Mouse (Mus musculus) stomach, postnatal 0 days (tissue): Measurements from ENCODE around the gene Rasgef1b.

Source experiments
- CTCF ChIP-seq: IDR thresholded peaks from 2 replicates; pipeline ENCODE4 v1.5.1; 2016; ENCODE audit warnings: antibody characterized with exemption, low read depth, mild to moderate bottlenecking, moderate library complexity
- EP300 ChIP-seq: optimal IDR thresholded peaks from 2 replicates; pipeline ENCODE3; 2016; ENCODE audit warnings: antibody characterized with exemption

GRCm38 (mm10) chr5:99422856-99423255 is 306.0 kb downstream of the Rasgef1b start:
- TF ChIP-seq CTCF (no peak), EP300 (no peak)
